Mouse (Mus musculus) brain, embryonic 14.5 days (tissue): ENCODE measurements around the gene Mlip. TPM values are rescaled to one million over a fixed set of nuclear protein-coding genes. Genes with fewer than 3 reads are reported as not detected.
A peak's percentile ranks its signal among the peaks of the same experiment; 100 is the strongest.

Experiments
- DNase-seq: peaks from one replicate; pipeline ENCODE4 v3.0.0-alpha.2; 2011; ENCODE audit warnings: low read depth
- CTCF ChIP-seq: fragments of 200-500 bp; IDR thresholded peaks from 2 replicates; pipeline ENCODE4 v1.5.1; 2012; ENCODE audit warnings: inconsistent platforms, mild to moderate bottlenecking, moderate library complexity, borderline replicate concordance; ENCODE audit not compliant: insufficient read depth, insufficient read length; ENCODE audit errors: extremely low read depth
- POLR2A ChIP-seq: fragments of 200-500 bp; IDR thresholded peaks from 2 replicates; pipeline ENCODE4 v1.6.1; 2012; ENCODE audit warnings: mild to moderate bottlenecking, inconsistent platforms, borderline replicate concordance; ENCODE audit not compliant: poor library complexity, insufficient read depth, insufficient read length, severe bottlenecking; ENCODE audit errors: extremely low read depth
- polyA plus RNA-seq: library from polyadenylated mRNA; depleted of rRNA; stranded (reverse); fragments of >200 nt; gene quantifications from 2 replicates; pipeline ENCODE4 v1.2.3, GENCODE M21; 2012

Gene Mlip
- polyA plus RNA-seq, 1 experiment: 1.8 TPM

GRCm38 (mm10) chr9:77276451-77277154, 76.2 kb downstream of the Mlip start:
- no peak for TF ChIP-seq CTCF
- no peak for TF ChIP-seq POLR2A
- DNase-seq: peak; percentile 87

GRCm38 (mm10) chr9:77272727-77273126, 80.0 kb downstream of the Mlip start:
- no peak for DNase-seq
- no peak for TF ChIP-seq POLR2A
- TF ChIP-seq CTCF: no peak

- TF ChIP-seq POLR2A (no peak), CTCF (no peak)
- DNase-seq: peak; percentile 36
These were observed 87.3 kb downstream of the Mlip start for GRCm38 (mm10) chr9:77265268-77266017.

- no peak for DNase-seq
- no peak for TF ChIP-seq CTCF
- TF ChIP-seq POLR2A: no peak
These were observed 93.7 kb downstream of the Mlip start for GRCm38 (mm10) chr9:77259052-77259451.

GRCm38 (mm10) chr9:77258265-77258664, 94.5 kb downstream of the Mlip start:
- TF ChIP-seq CTCF (no peak), POLR2A (no peak)
- DNase-seq: no peak

- no peak for TF ChIP-seq CTCF
- TF ChIP-seq POLR2A: no peak
- DNase-seq: no peak
These were observed 98.3 kb downstream of the Mlip start for GRCm38 (mm10) chr9:77254514-77254913.

GRCm38 (mm10) chr9:77252761-77253160, 100.0 kb downstream of the Mlip start:
- TF ChIP-seq CTCF (no peak), POLR2A (no peak)

GRCm38 (mm10) chr9:77252134-77252533, 100.6 kb downstream of the Mlip start:
- no peak for TF ChIP-seq CTCF
- no peak for TF ChIP-seq POLR2A
- peak; percentile 67 for DNase-seq

More at GRCm38 (mm10) chr9:77252761-77253160, 100.0 kb downstream of the Mlip start:
- DNase-seq: no peak

- TF ChIP-seq POLR2A (no peak), CTCF (no peak)
- peak; percentile 13 for DNase-seq
These were observed 101.2 kb downstream of the Mlip start for GRCm38 (mm10) chr9:77251511-77252112.

GRCm38 (mm10) chr9:77198250-77198649, 154.5 kb downstream of the Mlip start:
- TF ChIP-seq CTCF: no peak
- no peak for TF ChIP-seq POLR2A
- no peak for DNase-seq

- no peak for DNase-seq
- TF ChIP-seq CTCF: no peak
- no peak for TF ChIP-seq POLR2A
These were observed 173.3 kb downstream of the Mlip start for GRCm38 (mm10) chr9:77179486-77179885.
